Mouse (Mus musculus) monocyte, adult 59 days (primary cell): ENCODE measurements around the gene Plcg1. TPM values are rescaled to one million over a fixed set of nuclear protein-coding genes. Genes with fewer than 3 reads are reported as not detected.

Experiments used
- total RNA-seq, 2 experiments: library from RNA; stranded (reverse); gene quantifications; one replicate each; pipeline ENCODE4 v1.2.4; 2023

Gene Plcg1
- total RNA-seq: 10 to 100 TPM; 11.8 to 18.2 TPM

DNA sequence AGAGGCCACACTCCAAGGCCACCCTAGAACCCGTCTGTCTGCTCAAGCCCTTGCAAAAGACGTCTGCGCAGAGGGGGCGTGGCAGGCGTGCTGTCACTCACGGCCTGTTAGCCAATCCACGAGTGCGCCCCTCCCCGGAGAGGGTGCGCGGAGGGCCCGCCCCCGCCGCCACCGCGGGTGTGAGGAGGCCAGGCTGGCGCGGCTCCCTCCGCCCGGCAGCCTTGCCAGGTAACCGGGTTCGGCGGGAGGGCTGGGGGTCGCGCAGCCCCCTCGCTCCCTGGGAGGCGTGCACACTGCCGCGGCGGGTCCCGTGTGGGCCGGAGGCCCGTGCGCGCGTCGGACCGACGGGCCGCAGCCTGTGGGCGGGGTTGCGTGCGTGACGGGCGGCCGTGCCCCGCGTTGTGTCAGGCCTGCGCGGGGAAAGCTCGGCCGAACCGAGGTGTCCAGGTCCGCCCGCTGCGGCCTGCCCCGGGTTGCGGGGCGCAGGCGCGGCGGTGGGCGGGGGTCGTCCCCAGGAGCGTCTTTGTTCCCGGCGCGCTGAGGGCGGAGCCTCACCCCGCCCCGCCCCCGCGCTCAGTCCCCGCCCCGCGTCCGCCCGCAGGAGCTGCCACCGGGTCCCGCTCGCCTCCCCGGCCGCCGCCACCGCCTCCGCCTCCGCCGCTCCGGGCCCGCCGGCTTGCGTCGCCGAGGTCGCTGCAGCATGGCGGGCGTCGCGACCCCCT is at the start of gene Plcg1:
Gene Plcg1, plus strand, starts transcription at position 184 of the 722 bp plus-strand sequence.

Other genes with a start within 250 kb of the Plcg1 start
- gene Top1, start 85.4 kb upstream of the Plcg1 start, total RNA-seq: 100 to 1,000 TPM; 151 to 168 TPM
- 1 to 10 TPM; 5.1 to 5.6 TPM for gene Zhx3, start 141.7 kb downstream of the Plcg1 start, total RNA-seq
- not detected for gene Lpin3, start 149.4 kb downstream of the Plcg1 start, total RNA-seq
- gene Emilin3, start 181.0 kb downstream of the Plcg1 start, total RNA-seq: not detected